Mouse (Mus musculus): ENCODE results near the gene Nt5dc3. TPM values are rescaled to one million over a fixed set of nuclear protein-coding genes. Genes with fewer than 3 reads are reported as not detected.

The Nt5dc3 gene
- total and polyA plus RNA-seq, 2 experiments from 2014 or later: 13.2 to 56.2 TPM

GRCm38 (mm10) chr10:86763672-86764071, 15.1 kb upstream of the Nt5dc3 start, which contains the start of gene Gm49358:
Gene Gm49358 (plus strand): TSS chr10:86763972.
- no peak for DNase-seq (ENCODE audit: low spot score)
- Histone ChIP-seq H3K9me3 (ENCODE audit: low read length) (no peaks in the 10 kb centered on the region), H3K4me2 (ENCODE audit: low read depth, low read length, poor library complexity, severe bottlenecking) (no peak within 1 kb of the TSS), H3K4me3 (ENCODE audit: low read depth, low read length) (no peak within 1 kb of the TSS), H3K9ac (replicated peaks; ENCODE audit: low read length, poor library complexity, severe bottlenecking) (no peak within 1 kb of the TSS), H3K36me3 (ENCODE audit: insufficient read depth, low read length) (no peaks in the 10 kb centered on the region), H3K27ac (ENCODE audit: low read depth, low read length) (no peak within 1 kb of the TSS), H3K27me3 (ENCODE audit: insufficient read depth, low read length) (no peaks in the 10 kb centered on the region), H3K4me1 (ENCODE audit: insufficient read depth, low read length) (no peaks in the 10 kb centered on the region)
- no peak for TF ChIP-seq CTCF (IDR thresholded peaks at IDR 0.05)
- 96% methylated on average over 5 of the region's 5 CpGs for WGBS
- ATAC-seq (ENCODE audit: low FRiP score): no peak

DNA sequence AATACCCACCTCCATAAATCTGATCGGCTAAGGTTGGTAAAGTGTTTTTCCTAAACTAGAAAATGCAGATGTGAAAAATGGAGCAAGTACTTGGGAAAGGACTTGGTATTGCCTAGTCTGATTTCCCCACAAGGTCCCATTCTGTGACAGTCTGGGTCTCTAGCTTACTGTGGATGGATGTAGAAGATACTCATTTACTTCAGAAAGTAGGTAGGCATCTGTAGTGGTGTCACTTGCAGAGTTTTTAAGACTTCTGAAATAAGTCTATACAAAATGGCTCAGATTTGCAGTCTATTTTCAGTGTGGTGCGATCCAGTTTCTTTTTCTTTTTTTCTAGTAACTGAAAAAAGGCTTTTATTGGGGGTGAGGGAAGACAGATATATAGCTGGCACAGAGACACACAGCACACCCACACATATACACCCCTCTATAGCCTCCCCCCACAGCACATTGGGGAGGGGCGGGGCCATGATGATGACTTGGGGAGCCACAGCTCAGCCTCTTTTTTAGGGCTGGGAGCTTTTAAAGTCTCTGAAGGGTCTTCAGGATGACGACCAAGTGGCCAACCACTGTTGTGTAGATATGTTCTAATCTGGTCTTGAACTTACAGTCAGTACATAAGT, 13.3 kb upstream of the Nt5dc3 start:
- no peak overlapping the region for H3K4me2 ChIP-seq (ENCODE audit: low read depth, low read length, poor library complexity, severe bottlenecking)

DNA sequence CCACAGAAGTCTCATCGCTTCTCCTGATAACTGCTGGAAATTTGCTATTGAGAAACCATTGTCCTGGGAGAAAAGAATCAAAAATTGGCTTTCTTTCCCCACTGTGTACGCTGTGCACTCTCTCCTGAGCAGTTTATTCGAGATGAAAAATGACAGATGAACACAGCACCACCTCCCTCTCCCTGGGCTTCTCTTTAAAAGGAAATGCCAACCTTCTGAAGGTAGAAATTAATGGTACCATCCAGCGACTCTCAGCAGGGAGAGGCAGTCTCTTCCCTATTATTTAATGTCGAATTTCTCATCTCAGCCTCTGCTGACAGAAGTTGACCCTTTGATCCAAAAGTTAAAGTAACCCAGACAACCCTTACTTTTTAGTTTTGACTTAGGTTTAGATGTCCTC, 9.6 kb upstream of the Nt5dc3 start:
- no peak overlapping the region for H3K27ac ChIP-seq (ENCODE audit: low read depth, low read length)
- 58% methylated on average over 5 of the region's 5 CpGs for WGBS
- DNase-seq (ENCODE audit: low spot score) (no peak), ATAC-seq (ENCODE audit: low FRiP score) (no peak)
- no peaks in the 10 kb centered on the region for H3K36me3 ChIP-seq (ENCODE audit: insufficient read depth, low read length)
- H3K27me3 ChIP-seq (ENCODE audit: insufficient read depth, low read length): no peaks in the 10 kb centered on the region
- no peak for TF ChIP-seq CTCF (IDR thresholded peaks at IDR 0.05)
- no peaks in the 10 kb centered on the region for H3K9me3 ChIP-seq (ENCODE audit: low read length)
- no peak overlapping the region for H3K4me2 ChIP-seq (ENCODE audit: low read depth, low read length, poor library complexity, severe bottlenecking)
- no peaks in the 10 kb centered on the region for H3K4me1 ChIP-seq (ENCODE audit: insufficient read depth, low read length)
- H3K9ac ChIP-seq (replicated peaks; ENCODE audit: low read length, poor library complexity, severe bottlenecking): no peak overlapping the region
- no peak overlapping the region for H3K4me3 ChIP-seq (ENCODE audit: low read depth, low read length)

More for the DNA sequence above, 13.3 kb upstream of the Nt5dc3 start:
- H3K27me3 ChIP-seq (ENCODE audit: insufficient read depth, low read length): no peaks in the 10 kb centered on the region
- DNase-seq (ENCODE audit: low spot score): no peak
- H3K9me3 ChIP-seq (ENCODE audit: low read length): no peaks in the 10 kb centered on the region
- no peaks in the 10 kb centered on the region for H3K4me1 ChIP-seq (ENCODE audit: insufficient read depth, low read length)
- no peak overlapping the region for H3K9ac ChIP-seq (replicated peaks; ENCODE audit: low read length, poor library complexity, severe bottlenecking)
- TF ChIP-seq CTCF (IDR thresholded peaks at IDR 0.05): no peak
- H3K36me3 ChIP-seq (ENCODE audit: insufficient read depth, low read length): no peaks in the 10 kb centered on the region
- WGBS: 86% methylated on average over 4 of the region's 4 CpGs
- ATAC-seq (ENCODE audit: low FRiP score): no peak
- no peak overlapping the region for H3K4me3 ChIP-seq (ENCODE audit: low read depth, low read length)
- no peak overlapping the region for H3K27ac ChIP-seq (ENCODE audit: low read depth, low read length)

GRCm38 (mm10) chr10:86769797-86770196, 9.0 kb upstream of the Nt5dc3 start:
- WGBS: 26% methylated on average over 4 of the region's 4 CpGs
- no peak for DNase-seq (ENCODE audit: low spot score)

GRCm38 (mm10) chr10:86771701-86772100, 7.1 kb upstream of the Nt5dc3 start:
- H3K27me3 ChIP-seq (ENCODE audit: insufficient read depth, low read length): no peaks in the 10 kb centered on the region
- DNase-seq (ENCODE audit: low spot score): no peak
- no peak overlapping the region for H3K4me2 ChIP-seq (ENCODE audit: low read depth, low read length, poor library complexity, severe bottlenecking)
- 86% methylated on average over 5 of the region's 5 CpGs for WGBS
- TF ChIP-seq CTCF (IDR thresholded peaks at IDR 0.05): no peak
- no peak overlapping the region for H3K9ac ChIP-seq (replicated peaks; ENCODE audit: low read length, poor library complexity, severe bottlenecking)
- H3K9me3 ChIP-seq (ENCODE audit: low read length): no peaks in the 10 kb centered on the region
- ATAC-seq (ENCODE audit: low FRiP score): no peak
- no peak overlapping the region for H3K4me3 ChIP-seq (ENCODE audit: low read depth, low read length)
- no peak overlapping the region for H3K27ac ChIP-seq (ENCODE audit: low read depth, low read length)
- no peaks in the 10 kb centered on the region for H3K4me1 ChIP-seq (ENCODE audit: insufficient read depth, low read length)
- H3K36me3 ChIP-seq (ENCODE audit: insufficient read depth, low read length): no peaks in the 10 kb centered on the region

More at GRCm38 (mm10) chr10:86769797-86770196, 9.0 kb upstream of the Nt5dc3 start:
- Histone ChIP-seq H3K9me3 (ENCODE audit: low read length) (no peaks in the 10 kb centered on the region), H3K9ac (replicated peaks; ENCODE audit: low read length, poor library complexity, severe bottlenecking) (no peak overlapping the region), H3K4me2 (ENCODE audit: low read depth, low read length, poor library complexity, severe bottlenecking) (no peak overlapping the region), H3K4me3 (ENCODE audit: low read depth, low read length) (no peak overlapping the region), H3K27ac (ENCODE audit: low read depth, low read length) (no peak overlapping the region), H3K27me3 (ENCODE audit: insufficient read depth, low read length) (no peaks in the 10 kb centered on the region), H3K4me1 (ENCODE audit: insufficient read depth, low read length) (no peaks in the 10 kb centered on the region), H3K36me3 (ENCODE audit: insufficient read depth, low read length) (no peaks in the 10 kb centered on the region)
- ATAC-seq (ENCODE audit: low FRiP score): 0 out of 2 replicates have a peak, but pooled peaks have one; percentile 31
- TF ChIP-seq CTCF (IDR thresholded peaks at IDR 0.05): no peak

DNA sequence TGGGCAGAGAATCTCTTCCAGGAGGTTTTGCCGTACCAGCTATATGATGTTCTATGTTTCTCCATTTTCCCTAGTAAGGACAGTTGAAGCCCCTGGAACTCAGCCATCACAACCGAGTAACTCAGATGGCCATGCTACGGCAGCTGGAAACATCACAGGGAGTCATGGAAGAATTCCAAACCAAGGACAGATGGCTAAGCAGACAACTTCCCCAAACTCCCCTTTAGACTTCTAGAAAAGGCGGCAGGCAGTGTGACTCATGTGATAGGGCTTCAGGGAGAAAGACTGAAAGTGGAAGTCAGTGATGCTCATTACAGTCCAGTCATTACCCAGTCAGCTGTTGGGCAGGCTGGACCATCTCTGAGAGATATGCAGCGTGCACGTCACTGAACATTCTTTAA, 6.6 kb upstream of the Nt5dc3 start:
- Histone ChIP-seq H3K27ac (ENCODE audit: low read depth, low read length) (no peak overlapping the region), H3K4me1 (ENCODE audit: insufficient read depth, low read length) (no peaks in the 10 kb centered on the region), H3K4me2 (ENCODE audit: low read depth, low read length, poor library complexity, severe bottlenecking) (no peak overlapping the region), H3K36me3 (ENCODE audit: insufficient read depth, low read length) (no peaks in the 10 kb centered on the region), H3K4me3 (ENCODE audit: low read depth, low read length) (no peak overlapping the region), H3K27me3 (ENCODE audit: insufficient read depth, low read length) (no peaks in the 10 kb centered on the region), H3K9me3 (ENCODE audit: low read length) (no peaks in the 10 kb centered on the region), H3K9ac (replicated peaks; ENCODE audit: low read length, poor library complexity, severe bottlenecking) (no peak overlapping the region)
- peak; percentile 81 for DNase-seq (ENCODE audit: low spot score)
- no peak; the same call in 1 of the 2 replicates for ATAC-seq (ENCODE audit: low FRiP score)
- 79% methylated on average over 6 of the region's 6 CpGs for WGBS
- no peak for TF ChIP-seq CTCF (IDR thresholded peaks at IDR 0.05)
